Mouse (Mus musculus) cerebellum, postnatal 10 days (tissue): ENCODE data around the gene Hist1h2ad.
"Not testable (repeated sequence)": the region's sequence is repeated elsewhere in the genome, so short reads cannot be mapped to it uniquely, and the experiment has no call there.

ENCODE experiments used
- DNase-seq, 2 experiments: peaks; one replicate each; pipeline ENCODE4 v3.0.0; 2021; ENCODE audit warnings: mixed read lengths in 2 of 2

Gene Hist1h2ad

DNA sequence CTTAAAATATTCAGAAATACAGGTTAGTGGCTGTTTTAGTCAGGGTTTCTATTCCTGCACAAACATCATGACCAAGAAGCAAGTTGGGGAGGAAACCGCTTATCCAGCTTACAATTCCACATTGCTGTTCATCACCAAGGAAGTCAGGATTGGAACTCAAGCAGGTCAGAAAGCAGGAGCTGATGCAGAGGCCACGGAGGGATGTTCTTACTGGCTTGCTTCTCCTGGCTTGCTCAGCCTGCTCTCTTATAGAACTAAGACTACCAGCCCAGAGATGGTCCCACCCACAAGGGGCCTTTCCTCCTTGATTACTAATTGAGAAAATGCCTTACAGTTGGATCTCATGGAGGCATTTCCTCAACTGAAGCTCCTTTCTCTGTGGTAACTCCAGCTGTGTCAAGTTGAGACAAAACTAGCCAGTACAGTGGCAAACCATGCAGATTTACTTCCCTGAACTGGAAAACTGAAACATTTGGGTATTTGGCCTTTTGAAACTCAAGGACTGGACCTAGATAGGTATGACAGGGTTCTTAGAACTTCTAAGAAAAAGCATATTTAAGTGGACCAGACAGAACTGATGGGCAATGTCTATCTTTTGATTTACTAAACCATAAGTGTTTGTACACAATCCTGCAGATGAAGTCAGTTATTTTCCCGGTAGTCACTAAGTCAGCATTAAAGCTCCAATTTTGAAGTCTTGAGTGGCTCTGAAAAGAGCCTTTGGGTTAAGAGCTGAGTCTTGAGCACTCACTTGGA lies 31.8 kb upstream of the Hist1h2ad start:
- DNase-seq = not testable (repeated sequence)

DNA sequence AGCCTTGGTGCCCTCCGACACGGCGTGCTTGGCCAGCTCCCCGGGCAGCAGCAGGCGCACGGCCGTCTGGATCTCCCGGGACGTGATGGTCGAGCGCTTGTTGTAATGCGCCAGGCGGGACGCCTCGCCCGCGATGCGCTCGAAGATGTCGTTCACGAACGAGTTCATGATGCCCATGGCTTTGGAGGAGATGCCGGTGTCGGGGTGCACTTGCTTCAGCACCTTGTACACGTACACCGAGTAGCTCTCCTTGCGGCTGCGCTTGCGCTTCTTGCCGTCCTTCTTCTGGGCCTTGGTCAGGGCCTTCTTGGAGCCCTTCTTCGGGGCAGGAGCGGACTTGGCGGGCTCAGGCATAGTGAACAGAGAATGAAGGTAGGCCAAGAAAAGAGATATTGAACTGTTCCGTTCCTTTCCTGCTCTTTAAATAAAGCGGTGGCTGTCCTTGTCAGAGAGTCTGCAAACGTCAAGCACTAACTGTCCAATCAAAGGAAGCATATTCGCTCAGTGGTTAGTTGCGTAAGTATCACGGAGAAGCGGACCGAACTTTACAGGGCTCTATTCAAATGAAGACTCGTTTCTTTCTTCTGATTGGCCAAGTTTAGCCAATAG lies 31.1 kb upstream of the Hist1h2ad start, which contains the start of gene Hist1h2bh:
Gene Hist1h2bh (minus strand): TSS at position 394 of the 609 bp plus-strand sequence.
- peak; percentile 65 to 70 for DNase-seq

DNA sequence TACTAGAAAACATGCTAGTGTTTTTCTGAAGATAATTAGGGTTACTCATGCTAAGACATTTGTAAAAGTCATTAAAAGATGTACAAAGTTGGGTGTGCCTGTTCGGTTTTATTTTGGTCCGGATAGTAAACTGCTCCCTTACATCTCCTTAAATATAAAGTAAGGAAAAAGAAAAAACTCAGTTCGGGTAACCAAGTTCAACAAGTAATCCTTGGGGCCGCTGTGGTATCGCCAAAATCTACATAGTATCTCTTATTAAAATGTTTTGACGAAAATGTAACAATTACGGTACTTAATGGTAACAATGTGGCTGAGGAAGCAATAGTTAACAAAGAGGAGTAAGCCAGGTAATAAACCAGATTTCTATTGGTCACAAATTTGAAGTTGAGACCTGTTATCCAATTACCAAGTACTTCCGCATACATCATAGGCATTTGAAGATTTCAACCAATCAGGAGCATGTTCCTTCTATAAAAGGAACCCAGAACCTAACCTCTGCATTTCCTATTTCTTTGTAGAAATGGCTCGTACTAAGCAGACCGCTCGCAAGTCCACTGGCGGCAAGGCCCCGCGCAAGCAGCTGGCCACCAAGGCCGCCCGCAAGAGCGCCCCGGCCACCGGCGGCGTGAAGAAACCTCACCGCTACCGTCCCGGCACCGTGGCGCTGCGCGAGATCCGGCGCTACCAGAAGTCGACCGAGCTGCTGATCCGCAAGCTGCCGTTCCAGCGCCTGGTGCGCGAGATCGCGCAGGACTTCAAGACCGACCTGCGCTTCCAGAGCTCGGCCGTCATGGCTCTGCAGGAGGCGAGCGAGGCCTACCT lies 30.0 kb upstream of the Hist1h2ad start, which contains the start of gene Hist1h3f:
Gene Hist1h3f (plus strand): TSS at position 88 of the 822 bp plus-strand sequence.
- peak; percentile 77 to 86 for DNase-seq

DNA sequence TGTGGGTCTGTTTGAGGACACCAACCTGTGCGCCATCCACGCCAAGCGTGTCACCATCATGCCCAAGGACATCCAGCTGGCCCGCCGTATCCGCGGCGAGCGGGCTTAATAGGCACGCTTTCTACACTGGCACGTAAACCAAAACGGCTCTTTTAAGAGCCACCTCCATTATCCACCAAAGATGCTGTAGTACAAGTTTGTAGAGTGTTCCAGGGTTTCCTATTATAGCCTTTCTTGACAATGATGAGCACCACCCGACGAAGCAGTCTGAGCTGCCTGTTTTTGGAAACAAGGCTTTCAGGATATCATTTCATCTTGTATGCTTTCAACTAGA lies 29.4 kb upstream of the Hist1h2ad start:
- DNase-seq = peak in 1 of 2 experiments; percentile 29

DNA sequence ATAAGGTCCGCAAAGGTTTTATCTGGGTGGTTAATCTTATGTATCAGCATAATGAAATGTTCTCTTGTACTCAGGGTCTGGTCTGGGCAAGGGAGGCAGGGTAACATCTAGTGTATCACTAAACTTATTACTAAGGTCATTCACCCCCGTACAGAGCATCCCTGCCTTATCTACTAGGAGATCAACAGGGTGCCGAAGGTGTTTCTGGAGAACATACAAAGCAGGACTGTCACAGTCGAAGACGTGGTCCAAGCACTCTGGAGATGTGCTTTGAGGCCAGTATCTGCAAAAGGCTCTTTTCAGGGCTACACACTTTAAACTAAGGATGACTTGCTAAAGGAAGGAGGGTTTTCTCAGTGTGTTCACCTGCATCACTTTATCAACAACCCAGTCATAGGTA lies 27.5 kb upstream of the Hist1h2ad start:
- no peak for DNase-seq

DNA sequence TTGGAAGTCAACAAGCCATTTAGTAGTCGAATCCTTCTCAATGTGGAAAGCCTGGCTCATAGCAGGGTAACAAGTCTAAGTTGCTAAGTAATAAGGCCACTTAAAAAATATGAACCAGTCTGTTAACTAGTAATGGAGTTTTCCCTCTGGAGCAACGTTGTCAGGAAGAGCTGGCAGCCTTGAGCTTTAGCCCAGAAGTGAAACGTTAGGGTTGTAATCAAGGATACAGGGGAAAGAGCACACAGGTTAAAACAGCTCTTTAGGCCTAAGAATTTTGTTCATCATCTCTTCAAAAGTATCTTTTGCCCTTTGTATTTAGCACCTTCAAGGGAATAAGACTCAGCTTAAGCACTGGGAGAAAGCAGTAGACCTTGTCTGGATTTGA lies 23.4 kb upstream of the Hist1h2ad start:
- DNase-seq = no peak

DNA sequence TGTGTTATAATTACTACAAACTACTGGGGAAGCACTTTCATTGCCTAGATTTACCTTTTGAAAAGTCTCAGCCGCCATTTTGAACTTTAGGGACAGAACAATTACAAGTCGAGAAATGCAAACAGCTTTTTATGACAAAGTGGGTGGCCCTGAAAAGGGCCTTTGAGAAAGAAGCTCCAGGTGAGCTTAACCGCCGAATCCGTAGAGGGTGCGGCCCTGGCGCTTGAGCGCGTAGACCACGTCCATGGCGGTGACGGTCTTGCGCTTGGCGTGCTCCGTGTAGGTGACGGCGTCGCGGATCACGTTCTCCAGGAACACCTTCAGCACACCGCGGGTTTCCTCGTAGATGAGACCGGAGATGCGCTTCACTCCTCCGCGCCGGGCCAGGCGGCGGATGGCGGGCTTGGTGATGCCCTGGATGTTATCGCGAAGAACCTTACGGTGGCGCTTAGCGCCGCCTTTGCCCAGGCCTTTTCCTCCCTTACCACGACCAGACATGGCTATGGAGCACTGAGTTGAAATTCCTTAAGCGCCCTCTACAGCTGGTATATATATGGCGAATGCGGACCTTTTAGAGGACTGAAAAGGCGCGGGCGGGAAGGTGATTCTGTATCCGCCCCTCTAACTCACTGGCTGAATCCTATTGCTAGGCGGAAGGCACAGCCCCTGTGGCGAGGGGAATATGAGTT lies 22.9 kb upstream of the Hist1h2ad start, which contains the start of gene Hist1h4f:
Gene Hist1h4f (minus strand): TSS at position 503 of the 689 bp plus-strand sequence.
- peak; percentile 93 to 94 for DNase-seq

DNA sequence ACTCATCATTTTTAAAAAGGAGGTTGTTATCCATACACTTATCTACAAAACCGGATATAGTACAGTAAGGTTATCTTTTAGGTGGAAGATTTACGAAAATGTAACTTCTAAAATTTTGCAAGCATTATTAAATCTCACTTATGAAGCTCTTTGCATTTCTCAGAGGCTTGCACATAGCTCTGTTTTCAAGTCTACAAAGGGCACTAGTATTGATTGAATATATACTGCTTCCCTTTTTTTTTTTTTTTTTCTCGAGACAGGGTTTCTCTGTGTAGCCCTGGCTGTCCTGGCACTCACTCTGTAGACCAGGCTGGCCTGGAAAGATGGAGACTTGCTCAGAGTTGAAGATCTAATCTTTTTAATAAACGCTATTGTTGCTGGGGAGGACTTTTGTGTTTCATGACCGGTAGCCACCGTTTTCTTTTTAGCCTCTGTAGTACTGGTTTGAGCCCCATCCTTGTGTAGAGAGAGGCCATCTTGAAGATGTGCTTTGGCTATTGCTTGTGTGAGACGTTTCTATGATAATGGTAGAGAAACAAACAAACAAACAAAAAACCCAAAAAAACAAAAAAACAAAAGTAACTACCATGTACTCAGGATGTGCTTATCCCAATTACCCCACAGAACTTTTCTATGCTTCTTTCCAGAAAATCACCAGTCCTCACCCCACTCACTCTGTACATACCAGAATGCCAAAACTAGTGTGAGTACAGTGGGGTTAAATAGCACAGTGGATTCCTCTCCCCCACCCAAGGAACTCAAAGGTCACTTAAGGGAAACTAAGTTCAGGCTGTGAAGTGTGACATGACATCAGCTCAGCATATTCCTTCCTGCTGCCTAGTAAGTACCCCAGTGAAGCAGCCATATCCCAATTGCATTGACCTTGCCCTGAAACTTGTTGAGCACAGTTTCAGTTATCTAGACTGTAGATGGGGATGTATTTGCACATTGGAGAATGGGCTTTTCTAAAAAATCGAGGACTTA lies 22.0 kb upstream of the Hist1h2ad start:
- no peak for DNase-seq

DNA sequence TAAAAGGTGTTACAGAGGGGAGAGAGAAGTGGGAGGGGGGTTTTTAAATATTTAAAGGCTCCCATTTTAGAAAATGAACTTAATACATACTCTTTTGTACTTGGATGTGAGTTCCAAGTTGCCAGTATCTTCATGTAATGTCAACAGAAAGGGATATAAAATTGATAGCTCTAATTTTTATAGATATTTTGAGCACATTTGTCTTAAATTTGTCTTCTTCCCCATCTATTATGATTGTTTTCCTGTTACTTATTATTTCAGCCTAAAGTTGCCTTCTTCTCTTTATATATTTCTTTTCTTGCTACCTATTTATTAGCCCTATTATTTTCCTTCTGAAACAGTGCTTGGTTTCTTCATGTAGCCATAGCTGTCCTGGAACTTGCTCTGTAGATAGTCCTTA lies 21.2 kb upstream of the Hist1h2ad start, which contains the start of gene Hist1h1d:
Gene Hist1h1d (plus strand): TSS at position 301 of the 400 bp plus-strand sequence.
- no peak for DNase-seq

DNA sequence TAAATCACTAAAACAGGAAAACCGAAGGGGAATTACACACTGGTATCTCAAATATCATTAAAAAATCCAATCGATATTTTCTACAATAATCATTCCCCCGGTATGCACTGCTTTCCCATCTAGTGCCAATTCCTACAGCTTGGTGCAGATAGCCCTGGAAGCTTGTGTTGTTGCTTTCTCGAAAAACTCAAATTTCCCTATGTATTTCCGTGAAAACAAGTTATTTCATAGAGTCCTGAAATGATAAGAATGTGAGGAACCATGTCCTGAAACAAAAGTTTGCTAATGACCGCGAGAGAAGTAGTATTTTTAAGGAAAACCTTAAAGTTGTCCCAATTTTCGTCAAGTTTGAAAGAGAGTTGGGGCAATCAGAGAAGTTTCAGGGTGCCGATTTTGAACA lies 19.8 kb upstream of the Hist1h2ad start:
- peak in 1 of 2 experiments; percentile 14 for DNase-seq

DNA sequence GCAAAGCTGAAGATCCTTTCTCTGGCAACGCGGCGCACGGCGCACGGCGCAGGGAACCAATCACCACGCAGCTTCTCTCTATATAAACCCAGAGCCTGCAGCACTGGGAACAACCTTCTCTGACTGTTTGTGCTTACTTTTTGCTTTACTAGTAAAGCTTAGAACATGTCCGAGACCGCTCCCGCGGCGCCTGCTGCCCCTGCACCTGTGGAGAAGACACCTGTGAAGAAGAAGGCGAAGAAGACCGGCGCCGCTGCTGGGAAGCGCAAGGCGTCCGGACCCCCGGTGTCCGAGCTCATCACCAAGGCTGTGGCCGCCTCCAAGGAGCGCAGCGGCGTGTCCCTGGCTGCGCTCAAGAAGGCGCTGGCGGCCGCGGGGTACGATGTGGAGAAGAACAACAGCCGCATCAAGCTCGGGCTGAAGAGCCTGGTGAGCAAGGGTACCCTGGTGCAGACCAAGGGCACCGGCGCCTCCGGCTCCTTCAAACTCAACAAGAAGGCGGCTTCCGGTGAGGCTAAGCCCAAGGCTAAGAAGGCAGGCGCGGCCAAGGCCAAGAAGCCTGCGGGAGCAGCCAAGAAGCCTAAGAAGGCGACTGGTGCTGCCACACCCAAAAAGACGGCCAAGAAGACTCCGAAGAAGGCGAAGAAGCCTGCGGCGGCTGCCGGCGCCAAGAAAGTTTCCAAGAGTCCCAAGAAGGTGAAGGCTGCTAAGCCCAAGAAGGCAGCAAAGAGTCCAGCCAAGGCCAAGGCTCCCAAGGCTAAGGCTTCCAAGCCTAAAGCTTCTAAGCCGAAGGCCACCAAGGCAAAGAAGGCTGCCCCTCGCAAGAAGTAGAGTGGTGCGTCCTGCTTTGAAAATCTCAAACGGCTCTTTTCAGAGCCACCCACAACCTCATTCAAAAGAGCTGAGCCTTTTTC lies 19.0 kb upstream of the Hist1h2ad start:
- DNase-seq = peak; percentile 75 to 78

DNA sequence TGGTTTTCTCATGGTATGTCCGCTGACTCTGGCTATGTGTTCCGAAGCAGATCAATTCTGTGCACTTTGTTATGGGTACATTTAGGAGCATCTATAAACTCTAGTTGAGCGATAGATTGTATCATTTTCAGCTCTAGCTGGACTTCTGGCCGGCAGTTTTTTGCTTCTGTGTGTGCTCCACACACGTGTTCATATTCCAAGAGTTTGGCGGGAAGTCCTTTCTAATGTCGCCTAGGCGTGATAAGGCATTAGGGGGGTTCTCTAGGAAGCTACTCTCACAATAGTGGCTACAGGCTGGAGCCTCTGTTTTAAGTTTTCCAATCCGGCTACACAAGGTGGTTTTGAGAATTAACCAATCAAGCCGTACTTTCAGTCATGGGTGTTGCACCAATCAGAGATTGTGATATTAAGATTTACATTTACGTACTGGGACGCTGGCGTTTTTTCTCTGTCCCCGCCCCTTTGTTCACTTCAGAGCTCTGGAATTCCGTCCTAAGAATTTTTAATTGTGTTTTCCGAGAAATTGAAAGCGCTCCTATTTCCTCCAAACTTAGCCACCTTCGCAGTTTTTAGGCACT lies 18.3 kb upstream of the Hist1h2ad start:
- peak; percentile 78 to 83 for DNase-seq

DNA sequence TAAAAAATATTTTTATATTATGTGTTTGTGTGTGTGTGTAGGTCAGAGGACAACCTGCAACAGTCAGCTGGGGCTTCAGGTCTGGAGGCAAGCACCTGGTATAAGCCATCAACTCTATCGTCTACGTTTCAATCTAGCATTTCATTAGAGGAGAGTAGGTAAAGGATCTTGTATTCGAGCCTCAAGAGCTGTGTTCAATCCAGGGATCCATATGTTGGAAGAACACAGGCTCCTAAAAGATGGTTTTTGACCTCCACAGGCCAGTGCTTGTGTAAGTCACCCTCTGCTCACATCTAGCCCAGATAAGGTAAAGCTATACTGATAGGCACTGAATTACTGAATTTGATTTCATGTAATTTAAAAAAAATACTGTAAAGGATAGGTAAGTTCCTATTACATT lies 17.3 kb upstream of the Hist1h2ad start:
- no peak for DNase-seq

DNA sequence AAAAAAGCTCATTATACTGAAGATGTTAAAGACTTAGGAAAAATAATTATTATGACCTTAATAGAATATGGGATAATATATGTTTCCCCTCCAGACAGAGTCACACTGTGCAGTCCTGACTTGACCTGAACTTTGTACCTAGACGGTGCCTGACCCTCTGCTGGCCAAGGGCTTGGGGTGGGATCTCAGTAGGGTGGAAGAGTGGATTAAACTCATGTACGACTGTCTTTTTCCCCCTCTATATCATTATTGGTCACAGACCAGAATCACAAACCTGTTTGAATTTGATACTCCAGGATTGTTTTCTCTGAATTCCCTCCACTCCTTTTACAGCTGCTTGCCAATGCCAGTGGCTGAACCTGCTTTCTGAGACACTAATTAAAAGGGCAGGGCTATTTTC lies 13.5 kb upstream of the Hist1h2ad start:
- DNase-seq = not testable (repeated sequence)

DNA sequence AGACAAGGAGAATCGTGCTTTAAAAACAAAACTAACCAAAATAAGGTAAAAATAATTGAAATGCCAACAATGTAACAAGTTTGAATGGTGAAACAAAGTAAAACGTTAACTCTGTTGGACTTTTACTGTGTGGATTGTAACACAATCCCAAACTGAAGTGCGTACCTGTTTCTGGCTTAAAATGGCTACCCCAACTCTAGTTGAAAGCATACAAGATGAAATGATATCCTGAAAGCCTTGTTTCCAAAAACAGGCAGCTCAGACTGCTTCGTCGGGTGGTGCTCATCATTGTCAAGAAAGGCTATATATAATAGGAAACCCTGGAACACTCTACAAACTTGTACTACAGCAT lies 12.7 kb upstream of the Hist1h2ad start:
- DNase-seq = not testable (repeated sequence)

DNA sequence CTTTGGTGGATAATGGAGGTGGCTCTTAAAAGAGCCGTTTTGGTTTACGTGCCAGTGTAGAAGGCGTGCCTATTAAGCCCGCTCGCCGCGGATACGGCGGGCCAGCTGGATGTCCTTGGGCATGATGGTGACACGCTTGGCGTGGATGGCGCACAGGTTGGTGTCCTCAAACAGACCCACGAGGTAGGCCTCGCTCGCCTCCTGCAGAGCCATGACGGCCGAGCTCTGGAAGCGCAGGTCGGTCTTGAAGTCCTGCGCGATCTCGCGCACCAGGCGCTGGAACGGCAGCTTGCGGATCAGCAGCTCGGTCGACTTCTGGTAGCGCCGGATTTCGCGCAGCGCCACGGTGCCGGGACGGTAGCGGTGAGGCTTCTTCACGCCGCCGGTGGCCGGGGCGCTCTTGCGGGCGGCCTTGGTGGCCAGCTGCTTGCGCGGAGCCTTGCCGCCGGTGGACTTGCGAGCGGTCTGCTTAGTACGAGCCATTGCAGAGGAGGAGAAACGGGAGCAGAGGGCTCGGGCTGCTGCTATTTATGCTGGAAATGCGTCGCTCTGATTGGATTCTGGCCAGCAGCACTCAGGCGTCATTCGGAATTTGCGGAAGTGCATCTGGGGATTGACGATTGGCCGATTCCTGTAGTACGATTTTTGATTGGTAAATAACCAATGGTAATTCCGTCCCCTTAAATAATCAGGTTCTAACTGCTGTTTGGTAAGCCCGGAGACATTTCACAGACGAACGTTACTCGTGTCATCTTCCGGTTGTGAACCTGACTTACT lies 12.1 kb upstream of the Hist1h2ad start, which contains the start of gene Hist1h3e:
Gene Hist1h3e (minus strand): TSS at position 487 of the 777 bp plus-strand sequence.
- peak; percentile 96 to 97 for DNase-seq

DNA sequence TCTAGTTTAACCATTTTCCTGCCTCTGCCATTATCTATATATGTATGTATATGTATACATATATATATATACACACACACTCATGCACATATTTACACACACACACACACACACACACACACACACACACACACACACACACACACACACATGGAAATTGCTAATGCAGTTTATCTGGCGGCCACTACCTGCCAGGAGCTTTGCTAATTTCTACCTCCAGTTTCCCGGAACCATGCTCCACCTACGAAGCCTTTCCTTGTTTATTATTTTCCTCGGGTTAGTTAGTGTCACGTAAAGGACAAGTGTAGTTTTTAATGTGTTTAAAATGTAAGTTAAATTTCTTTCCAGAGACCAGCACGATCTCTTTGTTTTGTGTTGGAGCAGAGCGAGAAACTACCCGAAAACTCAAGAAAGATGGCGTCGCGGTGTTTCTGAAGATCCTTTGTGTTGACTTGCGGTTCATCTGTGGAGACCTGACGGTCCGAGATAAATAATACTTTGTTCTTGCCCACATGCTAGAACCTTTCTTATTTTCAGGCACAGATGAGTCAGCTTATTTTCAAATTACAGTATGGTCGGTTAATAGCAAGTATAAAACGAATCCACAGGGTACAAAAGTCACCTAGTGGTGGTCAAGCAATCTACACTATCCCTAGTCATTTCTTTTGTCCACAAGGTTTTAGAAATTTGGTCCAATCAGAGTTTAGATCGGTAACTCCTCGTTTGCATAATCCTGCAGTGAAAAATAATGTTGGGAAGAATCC lies 11.3 kb upstream of the Hist1h2ad start:
- DNase-seq = peak; percentile 43 to 69

DNA sequence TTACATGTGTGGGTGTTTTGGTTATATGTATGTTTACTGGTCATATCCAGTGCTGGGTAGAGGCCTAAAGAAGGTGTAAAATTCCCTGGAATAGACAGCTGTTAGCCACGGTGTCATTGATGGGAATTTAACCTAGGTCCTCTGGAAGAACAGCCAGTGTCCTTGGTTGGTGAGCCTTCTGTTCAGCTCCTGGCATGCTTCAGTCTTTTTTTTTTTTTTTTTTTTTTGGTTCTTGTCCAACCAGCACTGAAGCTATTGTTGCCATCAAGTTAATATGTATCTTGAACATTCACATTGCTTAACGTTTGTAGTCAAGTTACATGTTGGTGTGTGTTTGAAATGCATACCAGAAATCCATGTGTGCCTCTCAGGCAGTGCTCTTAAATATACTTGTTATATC lies 9.7 kb upstream of the Hist1h2ad start:
- no peak for DNase-seq
